Mouse (Mus musculus) gastrocnemius, adult 2 months (tissue): Measurements from ENCODE around the gene Taf3. TPM values are rescaled to one million over a fixed set of nuclear protein-coding genes. Genes with fewer than 3 reads are reported as not detected.

Experiments
- DNase-seq: peaks from one replicate; pipeline ENCODE4 v3.0.0; 2022
- H3K27ac ChIP-seq: fragments of 200-600 bp; 2 replicates; pipeline ENCODE4 v1.8.1; 2022; ENCODE audit warnings: mild to moderate bottlenecking
- H3K4me3 ChIP-seq: fragments of 200-600 bp; 2 replicates; pipeline ENCODE4 v1.8.1; 2022; ENCODE audit warnings: mild to moderate bottlenecking, moderate library complexity
- CTCF ChIP-seq: fragments of 200-600 bp; IDR thresholded peaks from 2 replicates; pipeline ENCODE4 v1.8.1; 2022; ENCODE audit warnings: antibody characterized with exemption, mild to moderate bottlenecking, moderate library complexity
- intact Hi-C: fragments of 180-260 bp; cut with DNase I; formaldehyde crosslinking; loops from one replicate; pipeline ENCODE4 v1.15.1; 2025
- total RNA-seq, 2 experiments: library from RNA; stranded (reverse); gene quantifications; 2 replicates each; pipeline ENCODE4 v1.2.3; 2021

Taf3 gene
- total RNA-seq, 2 experiments from 2014 or later: 10.0 to 12.2 TPM

DNA sequence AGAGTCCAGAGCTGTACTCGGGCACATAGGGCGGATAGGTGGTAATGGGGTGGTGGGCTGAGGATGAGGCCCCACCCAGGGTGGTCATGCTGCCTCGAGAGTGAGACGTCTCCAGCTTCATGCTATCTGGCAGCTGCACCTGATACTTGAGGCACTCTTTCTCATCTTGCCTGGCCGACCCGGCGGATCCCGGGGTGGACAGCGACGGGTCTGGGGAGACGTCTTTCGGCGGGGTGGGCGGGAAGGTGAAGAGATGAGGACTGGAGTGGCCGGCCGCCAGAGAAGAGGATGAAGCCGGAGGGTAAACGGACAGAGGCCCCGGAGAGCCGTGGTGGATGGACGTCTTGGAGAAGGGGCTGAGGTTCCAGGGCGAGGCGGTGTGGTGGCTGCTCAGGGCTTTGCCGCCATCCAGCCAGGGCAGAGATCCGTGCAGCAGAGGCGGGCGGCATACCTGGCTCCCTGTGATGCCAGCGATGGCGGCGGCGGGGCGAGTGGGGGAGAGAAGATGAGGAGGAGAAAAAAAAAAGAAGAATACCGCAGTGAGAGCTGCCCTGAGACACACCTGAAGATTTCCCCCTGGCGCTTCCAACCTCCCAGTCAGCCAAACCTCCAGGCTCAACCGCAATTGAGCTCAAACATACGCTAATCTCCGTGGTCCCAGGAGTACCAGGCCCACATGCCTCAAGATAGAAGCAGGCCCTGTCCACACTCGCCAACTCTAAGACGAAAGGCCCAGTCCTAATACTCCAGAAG is 173.8 kb downstream of the Taf3 start:
- no peak for DNase-seq
- intact Hi-C loops: no loop called here
- no peak overlapping the region for H3K4me3 ChIP-seq
- H3K27ac ChIP-seq: no peak overlapping the region
- no peak for TF ChIP-seq CTCF

DNA sequence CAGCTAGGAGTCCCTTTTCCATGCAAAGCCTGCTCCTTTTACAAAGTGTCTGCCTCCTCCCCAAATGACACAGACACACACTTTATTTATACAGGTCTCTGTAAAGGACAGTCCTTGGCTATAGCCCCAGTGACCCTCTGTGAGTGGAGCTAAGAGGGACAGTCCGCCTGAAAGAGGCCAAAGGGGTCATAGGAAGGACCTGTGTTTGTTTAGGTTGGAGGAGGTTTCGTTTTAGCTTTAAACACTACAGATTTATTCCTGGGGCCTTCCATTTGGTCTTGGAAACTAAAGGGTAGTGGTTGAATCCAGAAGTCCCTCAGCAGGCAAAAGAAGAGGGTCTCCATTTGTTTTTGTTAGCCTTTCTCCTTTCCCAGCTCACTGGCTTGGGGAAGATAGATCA is 174.6 kb downstream of the Taf3 start:
- no peak for TF ChIP-seq CTCF
- DNase-seq: no peak
- no peak overlapping the region for H3K4me3 ChIP-seq
- intact Hi-C loops: no loop called here
- H3K27ac ChIP-seq: no peak overlapping the region

DNA sequence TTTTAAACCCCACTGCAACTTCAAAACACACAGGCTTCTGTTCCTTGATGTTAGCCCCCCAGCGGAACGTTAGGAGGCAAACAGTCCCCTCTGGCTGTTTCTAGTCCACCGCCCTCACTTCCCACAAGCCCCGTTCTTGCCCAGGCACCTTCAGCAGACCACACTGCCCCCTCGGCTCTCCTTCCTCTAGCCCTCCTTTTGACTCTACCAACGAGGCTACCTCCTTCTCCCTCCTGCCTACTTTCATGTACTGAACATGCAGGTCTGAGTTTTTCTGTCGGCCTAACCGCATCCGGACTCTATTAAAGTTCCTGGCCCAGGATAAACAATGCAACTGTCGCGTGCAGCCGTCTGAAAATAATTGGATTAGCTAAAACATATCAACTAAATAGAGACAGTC is 175.7 kb downstream of the Taf3 start:
- H3K27ac ChIP-seq: no peak overlapping the region
- DNase-seq: no peak
- intact Hi-C loops: no loop called here
- no peak overlapping the region for H3K4me3 ChIP-seq
- TF ChIP-seq CTCF: no peak

DNA sequence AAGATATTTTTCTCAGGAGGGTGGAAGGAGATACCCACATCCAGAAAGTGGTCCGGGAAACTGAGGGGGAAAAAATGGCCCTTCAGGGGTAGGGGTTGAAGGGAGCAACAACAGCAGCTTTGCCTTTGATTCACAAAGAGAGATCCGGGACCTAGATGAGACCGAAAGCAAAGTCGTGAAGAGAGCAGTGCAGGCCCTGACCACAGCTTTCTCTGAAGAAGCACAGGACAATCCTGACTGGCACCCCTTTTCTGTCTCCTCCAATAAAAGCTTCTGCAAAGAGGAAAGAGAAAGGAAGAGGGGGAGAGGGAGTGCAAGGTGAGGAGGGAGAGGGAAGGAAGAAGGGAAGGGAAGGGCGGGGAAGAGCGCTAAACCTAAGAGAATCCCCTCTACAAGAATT is 176.6 kb downstream of the Taf3 start:
- H3K27ac ChIP-seq: no peak overlapping the region
- intact Hi-C loops: no loop called here
- no peak for TF ChIP-seq CTCF
- H3K4me3 ChIP-seq: no peak overlapping the region
- DNase-seq: no peak

DNA sequence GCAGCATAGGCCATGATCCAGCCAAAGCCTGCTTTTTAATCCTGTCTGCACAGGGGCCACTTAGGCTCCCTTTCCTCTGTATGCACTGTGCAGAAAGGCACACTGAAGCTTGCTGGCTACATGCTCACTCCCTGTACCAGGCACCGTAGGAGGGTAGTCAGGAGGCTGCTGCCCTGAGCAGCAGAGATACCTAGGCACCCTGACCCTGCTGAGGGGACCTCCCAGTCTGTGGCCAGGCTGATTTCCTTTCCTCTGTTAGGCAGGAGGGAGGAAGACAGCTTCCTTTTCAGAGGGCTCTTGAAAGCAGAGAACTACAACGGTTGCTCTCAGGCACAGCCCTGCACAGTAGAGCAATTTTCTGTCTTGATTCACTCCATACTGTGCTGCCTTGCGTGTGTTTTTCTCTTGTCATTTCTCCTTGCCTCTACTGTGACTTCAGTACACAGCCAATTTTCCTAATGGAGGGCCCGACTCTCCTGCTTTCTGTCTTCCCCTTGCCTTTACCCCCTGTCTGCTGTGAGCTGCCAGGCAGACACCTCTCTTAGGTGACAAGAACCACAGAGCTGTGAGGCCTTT is 177.2 kb downstream of the Taf3 start:
- no peak overlapping the region for H3K4me3 ChIP-seq
- intact Hi-C loops: no loop called here
- H3K27ac ChIP-seq: no peak overlapping the region
- no peak for DNase-seq
- no peak for TF ChIP-seq CTCF

DNA sequence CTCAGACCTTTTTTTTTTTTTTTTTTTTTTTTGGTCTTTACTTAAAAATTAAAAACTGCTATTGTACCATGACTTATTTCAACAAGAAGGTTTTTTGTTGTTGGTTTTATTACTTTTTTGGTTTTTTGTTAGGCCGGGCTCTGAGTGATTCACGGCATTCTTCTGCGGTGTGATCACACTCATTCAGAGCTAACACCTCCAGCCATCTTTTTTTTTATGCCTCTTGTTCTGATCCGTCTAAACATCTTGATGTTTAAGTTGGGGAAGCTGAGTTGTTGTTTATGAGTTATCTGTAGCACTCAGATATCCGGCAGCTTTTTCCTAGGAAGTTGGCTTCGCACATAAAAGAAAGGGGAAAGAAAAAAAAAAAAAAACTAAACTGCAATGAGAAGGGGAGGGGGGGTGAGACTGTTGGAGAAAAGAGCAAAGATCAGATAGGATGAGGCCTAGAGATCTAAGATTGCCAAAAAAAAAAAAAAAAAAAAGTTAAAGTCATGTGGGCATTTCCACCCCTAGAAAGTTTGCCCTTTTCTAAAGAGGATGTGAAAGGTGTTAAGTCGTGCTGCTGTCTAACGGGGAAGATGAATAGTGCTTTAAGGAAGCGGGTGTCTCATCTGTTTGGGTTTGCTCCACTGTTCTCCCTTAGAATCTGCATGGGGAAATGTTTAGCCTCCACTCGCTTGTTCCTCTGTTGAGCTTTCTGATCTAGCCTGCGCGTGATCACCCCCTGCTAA is 181.1 kb downstream of the Taf3 start:
- intact Hi-C loops: no loop called here
- H3K27ac ChIP-seq: no peak overlapping the region
- no peak for DNase-seq
- no peak overlapping the region for H3K4me3 ChIP-seq
- TF ChIP-seq CTCF: no peak

Other genes with a start within 250 kb of the Taf3 start
- not detected for gene 4930412O13Rik, start 167.3 kb downstream of the Taf3 start, total RNA-seq
- not detected for gene 9230102O04Rik, start 159.1 kb downstream of the Taf3 start, total RNA-seq
- under 1 TPM; 0.08 to 0.82 TPM for gene Gata3, start 158.6 kb downstream of the Taf3 start, total RNA-seq
- 100 to 1,000 TPM; 773 to 991 TPM for gene Atp5c1, start 31.9 kb upstream of the Taf3 start, total RNA-seq
- 1 to 10 TPM; 6.0 to 6.3 TPM for gene Kin, start 32.0 kb upstream of the Taf3 start, total RNA-seq
- gene Itih2, start 82.8 kb upstream of the Taf3 start, total RNA-seq: under 1 TPM; 0.33 TPM
- 10 to 100 TPM in 1 of 2 experiments, 1 to 10 TPM in 1; 7.3 to 14.9 TPM for gene Itih5, start 105.0 kb upstream of the Taf3 start, total RNA-seq